Mouse (Mus musculus) left cerebral cortex, adult 18-20 months (tissue): Measurements from ENCODE around the gene Kcnc3. TPM values are rescaled to one million over a fixed set of nuclear protein-coding genes. Genes with fewer than 3 reads are reported as not detected.

ENCODE experiments used
- DNase-seq, 2 experiments: peaks; one replicate each; pipeline ENCODE4 v3.0.0; 2021 to 2022; ENCODE audit warnings: low spot score in 2 of 2, mixed read lengths in 1 of 2
- total RNA-seq, 2 experiments: library from RNA; stranded (reverse); gene quantifications; 2 replicates each; pipeline ENCODE4 v1.2.3; 2021

Kcnc3 gene
- total RNA-seq, 2 experiments from 2014 or later, result 94.5 to 111 TPM

GRCm38 (mm10) chr7:44568803-44569202, 21.7 kb upstream of the Kcnc3 start:
- no peak for DNase-seq

- no peak for DNase-seq
Observed at GRCm38 (mm10) chr7:44570989-44571388, 19.5 kb upstream of the Kcnc3 start.

- no peak for DNase-seq
Observed at GRCm38 (mm10) chr7:44571811-44572210, 18.7 kb upstream of the Kcnc3 start.

GRCm38 (mm10) chr7:44572213-44572701, 18.2 kb upstream of the Kcnc3 start, which contains the start of gene Napsa:
Gene Napsa (plus strand): TSS chr7:44572380.
- DNase-seq, result no peak

- DNase-seq, result no peak
Observed at GRCm38 (mm10) chr7:44572956-44573484, 17.4 kb upstream of the Kcnc3 start.

- DNase-seq, result no peak
Observed at GRCm38 (mm10) chr7:44576333-44576844, 14.1 kb upstream of the Kcnc3 start.

- no peak for DNase-seq
Observed at GRCm38 (mm10) chr7:44581637-44582036, 8.8 kb upstream of the Kcnc3 start.

GRCm38 (mm10) chr7:44582709-44583108, 7.8 kb upstream of the Kcnc3 start:
- no peak for DNase-seq

GRCm38 (mm10) chr7:44583146-44583545, 7.3 kb upstream of the Kcnc3 start:
- no peak for DNase-seq

- no peak for DNase-seq
Observed at GRCm38 (mm10) chr7:44584265-44584804, 6.1 kb upstream of the Kcnc3 start.

- DNase-seq, result no peak
Observed at GRCm38 (mm10) chr7:44584921-44585320, 5.5 kb upstream of the Kcnc3 start.

- no peak for DNase-seq
Observed at GRCm38 (mm10) chr7:44585606-44586005, 4.9 kb upstream of the Kcnc3 start.

GRCm38 (mm10) chr7:44586518-44586917, 3.9 kb upstream of the Kcnc3 start:
- DNase-seq, result peak; percentile 74 to 80

- DNase-seq, result peak; percentile 77 to 82
Observed at GRCm38 (mm10) chr7:44586930-44587329, 3.5 kb upstream of the Kcnc3 start.

- no peak for DNase-seq
Observed at GRCm38 (mm10) chr7:44587676-44588075, 2.8 kb upstream of the Kcnc3 start.

- no peak for DNase-seq
Observed at GRCm38 (mm10) chr7:44588338-44588737, 2.1 kb upstream of the Kcnc3 start.

- DNase-seq, result peak; percentile 67 to 86
Observed at GRCm38 (mm10) chr7:44589149-44589548, 1.3 kb upstream of the Kcnc3 start.

- DNase-seq, result no peak
Observed at GRCm38 (mm10) chr7:44589946-44590345, 518 bp upstream of the Kcnc3 start.

GRCm38 (mm10) chr7:44591348-44592116, 1.1 kb downstream of the Kcnc3 start:
- peak in 1 of 2 experiments; percentile 43 for DNase-seq

- no peak for DNase-seq
Observed at GRCm38 (mm10) chr7:44593051-44593450, 2.6 kb downstream of the Kcnc3 start.

- peak; percentile 87 to 91 for DNase-seq
Observed at GRCm38 (mm10) chr7:44593775-44594174, 3.3 kb downstream of the Kcnc3 start.

- DNase-seq, result peak in 1 of 2 experiments; percentile 51
Observed at GRCm38 (mm10) chr7:44594291-44594690, 3.8 kb downstream of the Kcnc3 start.
